Mouse (Mus musculus): Measurements from ENCODE around the gene Rapgef5. TPM values are rescaled to one million over a fixed set of nuclear protein-coding genes. Genes with fewer than 3 reads are reported as not detected.

The Rapgef5 gene
- polyA plus RNA-seq, 2 experiments = 5.6 to 8.6 TPM

DNA sequence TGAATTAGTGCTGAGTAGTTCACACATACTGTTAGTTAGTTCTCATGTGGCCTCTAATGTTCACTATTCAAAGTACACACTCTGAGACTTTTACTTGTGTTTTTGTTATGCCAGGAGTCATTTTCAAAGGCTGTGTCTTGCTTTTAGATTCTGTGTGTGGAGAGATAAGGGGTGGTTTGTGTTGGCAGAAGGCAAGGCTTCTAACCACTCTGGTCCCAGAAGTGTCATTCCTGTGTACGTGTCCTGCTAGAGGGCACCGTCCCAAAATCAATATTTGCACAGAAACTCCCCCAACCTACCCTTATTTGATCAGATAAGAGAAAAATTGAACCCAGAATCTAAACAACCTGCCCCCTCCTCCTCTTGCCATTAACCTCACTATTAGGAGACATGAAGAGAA is 126.2 kb downstream of the Rapgef5 start:
- H3K36me3 ChIP-seq (ENCODE audit: control insufficient read depth, insufficient read depth, low read length) = no peaks in the 10 kb centered on the region
- no peak overlapping the region for H3K4me3 ChIP-seq (replicated peaks; ENCODE audit: low read length)
- H3K9ac ChIP-seq (ENCODE audit: low read depth, low read length, severe bottlenecking) = no peak overlapping the region
- no peak for DNase-seq (ENCODE audit: low spot score)
- no peak for ATAC-seq (ENCODE audit: low FRiP score, low read depth)
- no peak for TF ChIP-seq POLR2A (IDR thresholded peaks at IDR 0.05; ENCODE audit: borderline replicate concordance, extremely low read depth, insufficient read depth, insufficient read length)
- 81% methylated on average over 2 of the region's 2 CpGs for WGBS
- no peak overlapping the region for H3K4me2 ChIP-seq (replicated peaks; ENCODE audit: low read depth, low read length, severe bottlenecking)
- H3K27ac ChIP-seq (replicated peaks; ENCODE audit: low read depth, low read length) = no peak overlapping the region
- no peaks in the 10 kb centered on the region for H3K4me1 ChIP-seq (ENCODE audit: control insufficient read depth, insufficient read depth, low read length)
- H3K9me3 ChIP-seq (ENCODE audit: control insufficient read depth, low read length) = no peaks in the 10 kb centered on the region
- no peaks in the 10 kb centered on the region for H3K27me3 ChIP-seq (ENCODE audit: control insufficient read depth, insufficient read depth, low read length)

- 79% methylated on average over 2 of the region's 2 CpGs for WGBS
- no peak for ATAC-seq (ENCODE audit: low FRiP score, low read depth)
- H3K4me2 ChIP-seq (replicated peaks; ENCODE audit: low read depth, low read length, severe bottlenecking) = no peak overlapping the region
Measured at GRCm38 (mm10) chr12:117645771-117646170, 129.5 kb downstream of the Rapgef5 start.

DNA sequence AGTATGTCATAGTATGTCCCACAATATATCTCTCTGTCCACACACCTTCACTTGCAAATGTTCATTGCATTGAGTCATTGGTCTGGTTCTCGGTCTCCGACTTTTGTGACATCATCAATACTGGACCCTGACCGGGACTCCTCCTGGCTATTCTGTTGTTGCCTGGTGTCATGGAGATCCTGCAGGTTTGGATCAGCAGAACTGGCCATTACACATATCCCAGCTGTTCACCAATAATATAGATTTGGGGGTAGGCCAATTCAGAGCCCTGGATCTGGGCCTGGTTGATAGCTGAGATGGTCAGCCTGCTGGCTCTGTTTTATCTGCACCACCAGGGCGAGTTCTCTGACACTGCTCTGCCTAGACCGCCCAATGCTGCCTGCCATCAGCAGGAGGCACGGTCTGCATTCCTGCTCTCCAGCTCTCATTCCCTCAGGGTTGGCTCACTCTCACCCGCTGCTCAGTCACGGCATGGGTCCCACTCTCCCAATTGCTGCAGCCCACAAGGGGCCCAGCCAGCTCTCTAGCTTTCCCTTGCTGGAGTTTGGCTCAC is 137.7 kb downstream of the Rapgef5 start:
- no peak for TF ChIP-seq POLR2A (IDR thresholded peaks at IDR 0.05; ENCODE audit: borderline replicate concordance, extremely low read depth, insufficient read depth, insufficient read length)
- no peak for ATAC-seq (ENCODE audit: low FRiP score, low read depth)

More at GRCm38 (mm10) chr12:117645771-117646170, 129.5 kb downstream of the Rapgef5 start:
- Histone ChIP-seq H3K9ac (ENCODE audit: low read depth, low read length, severe bottlenecking) (no peak overlapping the region), H3K36me3 (ENCODE audit: control insufficient read depth, insufficient read depth, low read length) (no peaks in the 10 kb centered on the region), H3K9me3 (ENCODE audit: control insufficient read depth, low read length) (no peaks in the 10 kb centered on the region), H3K4me3 (replicated peaks; ENCODE audit: low read length) (no peak overlapping the region), H3K27ac (replicated peaks; ENCODE audit: low read depth, low read length) (no peak overlapping the region), H3K4me1 (ENCODE audit: control insufficient read depth, insufficient read depth, low read length) (no peaks in the 10 kb centered on the region), H3K27me3 (ENCODE audit: control insufficient read depth, insufficient read depth, low read length) (no peaks in the 10 kb centered on the region)
- no peak for DNase-seq (ENCODE audit: low spot score)
- no peak for TF ChIP-seq POLR2A (IDR thresholded peaks at IDR 0.05; ENCODE audit: borderline replicate concordance, extremely low read depth, insufficient read depth, insufficient read length)

GRCm38 (mm10) chr12:117656935-117657334 is 140.7 kb downstream of the Rapgef5 start:
- 74% methylated on average over 4 of the region's 4 CpGs for WGBS

More for the DNA sequence above, 137.7 kb downstream of the Rapgef5 start:
- Histone ChIP-seq H3K4me3 (replicated peaks; ENCODE audit: low read length) (no peak overlapping the region), H3K27me3 (ENCODE audit: control insufficient read depth, insufficient read depth, low read length) (no peaks in the 10 kb centered on the region), H3K4me1 (ENCODE audit: control insufficient read depth, insufficient read depth, low read length) (no peaks in the 10 kb centered on the region), H3K27ac (replicated peaks; ENCODE audit: low read depth, low read length) (no peak overlapping the region), H3K36me3 (ENCODE audit: control insufficient read depth, insufficient read depth, low read length) (no peaks in the 10 kb centered on the region), H3K9me3 (ENCODE audit: control insufficient read depth, low read length) (no peaks in the 10 kb centered on the region), H3K9ac (ENCODE audit: low read depth, low read length, severe bottlenecking) (no peak overlapping the region), H3K4me2 (replicated peaks; ENCODE audit: low read depth, low read length, severe bottlenecking) (no peak overlapping the region)
- DNase-seq (ENCODE audit: low spot score) = no peak
- WGBS = 82% methylated on average over 8 of the region's 8 CpGs

DNA sequence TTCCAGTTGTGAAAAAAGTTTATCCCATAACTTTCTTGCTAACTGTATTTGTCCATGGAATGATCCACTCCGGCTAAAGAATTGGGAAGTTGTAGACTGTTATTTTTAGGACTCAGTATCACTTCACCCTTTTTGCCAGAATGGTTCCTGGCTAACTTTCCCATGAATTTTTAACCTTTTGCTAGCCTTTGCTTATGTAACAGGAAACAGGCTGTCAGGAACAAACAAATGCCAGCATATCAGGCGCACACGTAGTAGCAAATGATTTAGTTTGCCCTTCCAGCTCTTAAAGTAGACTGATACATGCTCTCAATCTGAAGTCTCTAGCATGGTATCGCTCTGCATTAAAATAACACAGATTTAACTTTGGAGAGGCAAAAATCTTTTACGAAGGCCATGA is 141.5 kb downstream of the Rapgef5 start:
- Histone ChIP-seq H3K4me3 (replicated peaks; ENCODE audit: low read length) (no peak overlapping the region), H3K9ac (ENCODE audit: low read depth, low read length, severe bottlenecking) (no peak overlapping the region), H3K4me2 (replicated peaks; ENCODE audit: low read depth, low read length, severe bottlenecking) (no peak overlapping the region), H3K27ac (replicated peaks; ENCODE audit: low read depth, low read length) (no peak overlapping the region), H3K36me3 (ENCODE audit: control insufficient read depth, insufficient read depth, low read length) (no peaks in the 10 kb centered on the region), H3K4me1 (ENCODE audit: control insufficient read depth, insufficient read depth, low read length) (no peaks in the 10 kb centered on the region), H3K27me3 (ENCODE audit: control insufficient read depth, insufficient read depth, low read length) (no peaks in the 10 kb centered on the region), H3K9me3 (ENCODE audit: control insufficient read depth, low read length) (no peaks in the 10 kb centered on the region)
- DNase-seq (ENCODE audit: low spot score) (no peak), ATAC-seq (ENCODE audit: low FRiP score, low read depth) (no peak)
- 77% methylated on average over 5 of the region's 5 CpGs for WGBS
- TF ChIP-seq POLR2A (IDR thresholded peaks at IDR 0.05; ENCODE audit: borderline replicate concordance, extremely low read depth, insufficient read depth, insufficient read length) = no peak

More at GRCm38 (mm10) chr12:117656935-117657334, 140.7 kb downstream of the Rapgef5 start:
- no peak overlapping the region for H3K4me3 ChIP-seq (replicated peaks; ENCODE audit: low read length)
- DNase-seq (ENCODE audit: low spot score) (no peak), ATAC-seq (ENCODE audit: low FRiP score, low read depth) (no peak)
- H3K4me2 ChIP-seq (replicated peaks; ENCODE audit: low read depth, low read length, severe bottlenecking) = no peak overlapping the region
- no peaks in the 10 kb centered on the region for H3K4me1 ChIP-seq (ENCODE audit: control insufficient read depth, insufficient read depth, low read length)
- TF ChIP-seq POLR2A (IDR thresholded peaks at IDR 0.05; ENCODE audit: borderline replicate concordance, extremely low read depth, insufficient read depth, insufficient read length) = no peak
- no peaks in the 10 kb centered on the region for H3K9me3 ChIP-seq (ENCODE audit: control insufficient read depth, low read length)
- no peak overlapping the region for H3K27ac ChIP-seq (replicated peaks; ENCODE audit: low read depth, low read length)
- no peaks in the 10 kb centered on the region for H3K36me3 ChIP-seq (ENCODE audit: control insufficient read depth, insufficient read depth, low read length)
- H3K9ac ChIP-seq (ENCODE audit: low read depth, low read length, severe bottlenecking) = no peak overlapping the region
- H3K27me3 ChIP-seq (ENCODE audit: control insufficient read depth, insufficient read depth, low read length) = no peaks in the 10 kb centered on the region

Data from limb, embryonic 14.5 days (tissue).